Mouse (Mus musculus) stomach, embryonic 15.5 days (tissue): Measurements from ENCODE around the gene Cpt2. TPM values are rescaled to one million over a fixed set of nuclear protein-coding genes. Genes with fewer than 3 reads are reported as not detected.
A peak's percentile ranks its signal among the peaks of the same experiment; 100 is the strongest.

ENCODE experiments used
- ATAC-seq: fragments of 200-750 bp; cut with Nextera tagmentation; 2 replicates; pipeline ENCODE4 v1.8.0; 2017; ENCODE audit warnings: low read depth, moderate number of reproducible peaks, moderate TSS enrichment; ENCODE audit not compliant: insufficient read depth, low FRiP score
- H3K27ac ChIP-seq: fragments of 300-500 bp; sonication (generic); 2 replicates; pipeline ENCODE4 v1.5.1; 2015; ENCODE audit warnings: mild to moderate bottlenecking, inconsistent platforms
- H3K27me3 ChIP-seq: fragments of 300-500 bp; sonication (generic); replicated peaks from 2 replicates; pipeline ENCODE4 v1.6.1; 2015; ENCODE audit warnings: inconsistent platforms
- H3K36me3 ChIP-seq: fragments of 300-500 bp; sonication (generic); 2 replicates; pipeline ENCODE4 v1.6.1; 2015; ENCODE audit warnings: inconsistent platforms
- H3K4me1 ChIP-seq: fragments of 300-500 bp; sonication (generic); 2 replicates; pipeline ENCODE4 v1.6.1; 2015; ENCODE audit warnings: inconsistent platforms
- H3K4me2 ChIP-seq: fragments of 300-500 bp; sonication (generic); 2 replicates; pipeline ENCODE4 v1.6.1; 2015; ENCODE audit warnings: mild to moderate bottlenecking, inconsistent platforms
- H3K4me3 ChIP-seq: fragments of 300-500 bp; sonication (generic); replicated peaks from 2 replicates; pipeline ENCODE4 v1.5.1; 2015; ENCODE audit warnings: inconsistent platforms
- H3K9ac ChIP-seq: fragments of 300-500 bp; sonication (generic); 2 replicates; pipeline ENCODE4 v1.6.1; 2015; ENCODE audit warnings: inconsistent platforms
- H3K9me3 ChIP-seq: fragments of 300-500 bp; sonication (generic); 2 replicates; pipeline ENCODE4 v1.6.1; 2016; ENCODE audit warnings: inconsistent platforms
- WGBS: fragments of 180-500 bp; shearing (Covaris S2); methylation state at CpG from one replicate; pipeline ENCODE4 v1.1.7; 2015; 5-methylcytosine and 5-hydroxymethylcytosine counted together
- polyA plus RNA-seq: library from polyadenylated mRNA; unstranded; fragments of >200 nt; fragmentation: Nextera tagmentation; extraction: Ambion mirVana; gene quantifications from 2 replicates; pipeline ENCODE4 v1.2.1, GENCODE M21; 2015

Cpt2 gene
- polyA plus RNA-seq, 1 experiment from 2014 or later = 58.7 TPM

DNA sequence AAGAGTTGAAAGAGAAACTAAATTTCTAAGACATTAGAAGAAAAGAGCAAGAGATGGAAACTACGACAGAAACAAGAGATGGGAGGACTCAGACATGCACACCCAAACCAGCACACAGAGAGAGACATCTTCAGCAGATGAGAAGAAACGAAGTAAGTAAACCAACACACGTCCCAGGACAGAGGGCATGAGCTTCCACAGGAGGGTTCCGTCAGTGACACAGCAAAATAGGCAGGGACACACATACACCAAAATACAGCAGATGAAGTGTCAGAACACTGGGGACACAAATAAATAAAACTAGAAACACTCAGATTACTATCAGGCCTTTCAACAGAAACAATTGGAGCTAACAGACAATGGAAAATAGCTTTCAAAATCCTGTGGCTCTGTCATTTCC, 13.4 kb downstream of the Cpt2 start:
- no peak for ATAC-seq
- Histone ChIP-seq H3K27ac (no peak overlapping the region), H3K9me3 (no peaks in the 10 kb centered on the region), H3K4me3 (no peak overlapping the region), H3K27me3 (no peaks in the 10 kb centered on the region), H3K4me2 (no peak overlapping the region), H3K9ac (no peak overlapping the region), H3K4me1 (no peaks in the 10 kb centered on the region), H3K36me3 (peaks cover 50% of the 10 kb centered on the region)
- 83% methylated on average over 4 of the region's 4 CpGs for WGBS

DNA sequence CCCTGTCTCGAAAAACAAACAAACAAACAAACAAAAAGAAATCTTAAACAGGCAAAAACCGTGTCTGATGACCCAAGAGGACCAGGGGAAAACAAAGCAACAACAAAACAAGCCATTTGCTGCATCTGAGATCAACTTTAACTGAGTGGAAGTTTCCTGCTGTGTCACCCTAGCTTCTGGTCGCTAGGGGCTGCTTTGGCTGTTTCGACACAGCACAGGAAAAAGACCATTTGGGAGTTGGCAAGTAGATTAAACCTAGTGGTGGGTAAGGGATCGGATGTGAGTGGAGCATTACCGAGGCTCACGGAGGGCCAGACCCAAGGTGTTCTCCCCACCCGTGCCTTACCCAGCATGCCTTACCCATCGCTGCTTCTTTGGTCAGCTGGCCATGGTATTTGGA, 16.8 kb downstream of the Cpt2 start:
- WGBS = 87% methylated on average over 9 of the region's 9 CpGs
- H3K27ac ChIP-seq = no peak overlapping the region
- no peaks in the 10 kb centered on the region for H3K4me1 ChIP-seq
- no peaks in the 10 kb centered on the region for H3K27me3 ChIP-seq
- no peak overlapping the region for H3K9ac ChIP-seq
- no peak overlapping the region for H3K4me3 ChIP-seq
- H3K4me2 ChIP-seq = no peak overlapping the region
- ATAC-seq = no peak
- H3K9me3 ChIP-seq = no peaks in the 10 kb centered on the region
- H3K36me3 ChIP-seq = peaks cover 50% of the 10 kb centered on the region

DNA sequence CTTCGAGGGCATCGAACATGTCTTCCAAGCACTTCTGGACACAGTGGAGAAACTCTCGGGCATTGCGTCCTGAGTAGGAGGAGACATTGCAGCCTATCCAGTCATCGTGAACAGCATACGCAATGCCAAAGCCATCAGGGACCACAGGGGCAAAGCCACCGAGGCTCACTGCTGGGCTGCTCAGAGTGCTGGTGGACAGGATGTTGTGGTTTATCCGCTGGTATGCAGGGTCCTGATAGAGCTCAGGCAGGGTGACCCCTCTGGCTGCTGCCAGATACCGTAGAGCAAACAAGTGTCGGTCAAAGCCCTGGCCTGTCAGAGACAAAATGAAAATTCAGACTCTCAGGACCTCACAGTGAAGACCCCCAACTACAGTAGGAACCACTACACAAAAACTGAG, 19.2 kb downstream of the Cpt2 start:
- 85% methylated on average over 10 of the region's 10 CpGs for WGBS
- no peak overlapping the region for H3K27ac ChIP-seq
- H3K36me3 ChIP-seq = peaks cover 43% of the 10 kb centered on the region
- ATAC-seq = no peak
- no peak overlapping the region for H3K9ac ChIP-seq
- no peaks in the 10 kb centered on the region for H3K27me3 ChIP-seq
- no peak overlapping the region for H3K4me3 ChIP-seq
- H3K4me2 ChIP-seq = no peak overlapping the region
- H3K4me1 ChIP-seq = peaks cover 3% of the 10 kb centered on the region; the same call in 1 of the 2 replicates
- H3K9me3 ChIP-seq = no peaks in the 10 kb centered on the region

DNA sequence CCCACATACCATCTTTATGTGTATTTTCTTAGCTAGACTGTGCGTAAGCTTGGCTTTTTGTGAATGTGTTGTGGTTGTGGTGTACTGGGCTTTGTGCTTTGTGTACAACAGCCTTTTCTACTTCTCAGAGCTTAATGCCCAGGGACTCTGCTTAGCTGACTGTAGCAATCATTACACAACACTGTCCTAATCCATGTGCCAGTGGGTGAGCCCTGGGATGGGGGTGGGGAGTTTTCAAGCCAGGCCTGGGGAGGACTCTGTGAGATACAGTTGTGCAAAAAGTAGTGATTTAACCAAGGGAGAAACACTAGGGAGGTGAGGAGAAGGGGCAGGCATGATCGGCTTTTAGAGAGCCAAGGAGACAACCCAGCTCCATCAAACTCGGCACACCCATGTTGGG, 23.2 kb downstream of the Cpt2 start:
- Histone ChIP-seq H3K4me3 (no peak overlapping the region), H3K36me3 (peaks cover 23% of the 10 kb centered on the region), H3K27me3 (no peaks in the 10 kb centered on the region), H3K9me3 (no peaks in the 10 kb centered on the region), H3K9ac (no peak overlapping the region), H3K27ac (peak overlapping the region; percentile 44; the same call in 1 of the 2 replicates), H3K4me1 (peaks cover 3% of the 10 kb centered on the region; the same call in 1 of the 2 replicates), H3K4me2 (no peak overlapping the region)
- WGBS = 87% methylated on average over 3 of the region's 3 CpGs
- no peak for ATAC-seq

GRCm38 (mm10) chr4:107899211-107899927, 24.0 kb downstream of the Cpt2 start:
- 67% methylated on average over 5 of the region's 5 CpGs for WGBS
- Histone ChIP-seq H3K27me3 (no peaks in the 10 kb centered on the region), H3K27ac (peak overlapping the region; percentile 44; the same call in 1 of the 2 replicates), H3K4me2 (no peak overlapping the region), H3K9me3 (no peaks in the 10 kb centered on the region), H3K36me3 (peaks cover 23% of the 10 kb centered on the region; the same call in 1 of the 2 replicates), H3K4me1 (peaks cover 3% of the 10 kb centered on the region; the same call in 1 of the 2 replicates), H3K4me3 (no peak overlapping the region), H3K9ac (no peak overlapping the region)
- ATAC-seq = peak; percentile 62; the same call in 1 of the 2 replicates

DNA sequence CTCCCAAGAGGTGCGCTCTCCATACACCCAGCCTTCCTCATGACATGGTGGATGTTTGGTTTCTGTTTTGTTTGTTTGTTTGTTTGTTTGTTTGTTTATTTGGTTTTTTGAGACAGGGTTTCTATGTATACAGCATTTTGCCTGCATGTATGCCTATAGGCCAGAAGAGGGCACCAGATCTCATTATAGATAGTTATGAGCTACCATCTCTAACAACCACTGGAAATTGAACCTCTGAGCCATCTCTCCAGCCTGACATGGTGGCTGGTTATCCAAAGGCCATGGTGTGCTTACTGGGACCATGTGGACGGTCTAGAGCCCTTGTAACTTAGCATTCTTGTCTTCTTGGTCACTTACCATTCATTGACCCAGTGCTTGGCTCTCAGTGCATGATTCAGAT, 30.7 kb downstream of the Cpt2 start:
- WGBS = 80% methylated on average over 2 of the region's 2 CpGs
- no peak overlapping the region for H3K4me2 ChIP-seq
- H3K4me3 ChIP-seq = no peak overlapping the region
- no peaks in the 10 kb centered on the region for H3K27me3 ChIP-seq
- no peaks in the 10 kb centered on the region for H3K9me3 ChIP-seq
- no peak overlapping the region for H3K27ac ChIP-seq
- ATAC-seq = no peak
- H3K36me3 ChIP-seq = peaks cover 18% of the 10 kb centered on the region
- peaks cover 7% of the 10 kb centered on the region for H3K4me1 ChIP-seq
- no peak overlapping the region for H3K9ac ChIP-seq

GRCm38 (mm10) chr4:107889731-107890432, 33.5 kb downstream of the Cpt2 start, which contains the start of gene 0610037L13Rik:
0610037L13Rik (plus strand) TSS chr4:107889813.
- under 1% methylated on average over 48 of the region's 48 CpGs for WGBS
- Histone ChIP-seq H3K4me2 (peak within 1 kb of the TSS; percentile 85), H3K27ac (peak within 1 kb of the TSS; percentile 94), H3K4me3 (peak within 1 kb of the TSS; percentile 70), H3K9me3 (no peaks in the 10 kb centered on the region), H3K9ac (peak within 1 kb of the TSS; percentile 53; the same call in 1 of the 2 replicates), H3K36me3 (peaks cover 27% of the 10 kb centered on the region), H3K27me3 (no peaks in the 10 kb centered on the region), H3K4me1 (peaks cover 7% of the 10 kb centered on the region)
- peak; percentile 95 for ATAC-seq

DNA sequence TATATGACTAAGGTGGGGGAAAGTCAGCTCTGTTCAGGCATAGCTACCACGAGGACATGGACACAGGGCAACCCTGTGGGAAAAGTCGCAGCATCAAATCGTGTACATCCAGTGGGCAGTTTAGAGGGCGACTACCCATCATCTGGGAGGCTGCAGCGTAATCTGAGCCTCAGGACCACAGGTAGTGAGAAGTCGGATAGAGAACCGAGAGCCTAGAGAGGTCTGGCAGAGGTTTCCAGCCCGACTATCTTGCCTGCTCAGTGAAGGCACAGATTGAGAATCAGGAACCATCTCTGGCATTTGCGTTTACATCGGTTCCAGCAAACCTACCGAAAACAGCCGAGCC, 34.1 kb downstream of the Cpt2 start:
- ATAC-seq = peak; percentile 25
- peak overlapping the region; percentile 94 for H3K27ac ChIP-seq
- H3K4me1 ChIP-seq = peaks cover 7% of the 10 kb centered on the region
- peak overlapping the region; percentile 53; the same call in 1 of the 2 replicates for H3K9ac ChIP-seq
- H3K9me3 ChIP-seq = no peaks in the 10 kb centered on the region
- no peaks in the 10 kb centered on the region for H3K27me3 ChIP-seq
- peak overlapping the region; percentile 85 for H3K4me2 ChIP-seq
- H3K4me3 ChIP-seq = peak overlapping the region; percentile 70
- under 1% methylated on average over 12 of the region's 12 CpGs for WGBS
- H3K36me3 ChIP-seq = peaks cover 25% of the 10 kb centered on the region

DNA sequence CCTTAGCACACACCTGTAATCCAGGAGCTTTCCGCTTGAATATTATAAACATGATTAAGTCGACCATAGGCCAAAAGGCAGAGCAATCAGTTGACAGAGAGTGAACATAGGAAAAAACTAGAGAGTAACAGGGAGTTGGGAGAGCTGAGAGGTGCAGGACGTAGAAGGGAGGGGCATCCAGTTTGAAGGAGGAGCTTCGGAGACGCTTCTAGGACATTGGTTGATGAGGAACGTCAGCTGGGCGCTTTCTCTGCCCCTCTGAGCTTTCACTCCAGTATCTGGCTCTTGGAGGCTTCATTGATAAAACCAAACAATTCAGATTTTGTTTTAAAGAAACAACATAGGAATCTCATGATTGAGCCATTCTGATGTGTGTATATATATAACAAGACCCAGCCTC, 37.0 kb downstream of the Cpt2 start:
- ATAC-seq = no peak
- Histone ChIP-seq H3K9me3 (no peaks in the 10 kb centered on the region), H3K27ac (no peak overlapping the region), H3K4me2 (no peak overlapping the region), H3K9ac (no peak overlapping the region), H3K4me3 (no peak overlapping the region), H3K4me1 (peaks cover 7% of the 10 kb centered on the region), H3K36me3 (peaks cover 41% of the 10 kb centered on the region), H3K27me3 (no peaks in the 10 kb centered on the region)
- WGBS = 76% methylated on average over 7 of the region's 7 CpGs

DNA sequence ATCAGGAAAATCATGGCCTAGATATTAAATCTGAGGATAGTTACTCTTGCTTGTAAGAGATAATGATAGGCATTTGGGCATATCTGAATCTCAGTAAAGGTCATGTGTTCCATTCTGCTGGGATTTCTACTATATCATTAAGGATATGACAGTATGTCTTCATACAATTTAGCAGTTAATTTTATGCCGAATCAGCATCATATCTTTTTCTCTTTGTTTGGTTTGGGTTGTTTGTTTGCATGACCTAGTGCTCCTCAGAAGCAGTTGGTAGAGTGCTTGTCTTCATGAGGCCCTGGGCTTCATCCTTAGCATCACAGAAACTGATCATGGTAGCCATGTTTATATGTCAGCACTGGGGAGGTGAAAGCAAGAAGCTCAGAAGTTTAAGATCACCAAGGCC, 41.8 kb downstream of the Cpt2 start:
- no peak overlapping the region for H3K9ac ChIP-seq
- WGBS = 88% methylated on average over 1 of the region's 1 CpGs
- peaks cover 36% of the 10 kb centered on the region for H3K36me3 ChIP-seq

DNA sequence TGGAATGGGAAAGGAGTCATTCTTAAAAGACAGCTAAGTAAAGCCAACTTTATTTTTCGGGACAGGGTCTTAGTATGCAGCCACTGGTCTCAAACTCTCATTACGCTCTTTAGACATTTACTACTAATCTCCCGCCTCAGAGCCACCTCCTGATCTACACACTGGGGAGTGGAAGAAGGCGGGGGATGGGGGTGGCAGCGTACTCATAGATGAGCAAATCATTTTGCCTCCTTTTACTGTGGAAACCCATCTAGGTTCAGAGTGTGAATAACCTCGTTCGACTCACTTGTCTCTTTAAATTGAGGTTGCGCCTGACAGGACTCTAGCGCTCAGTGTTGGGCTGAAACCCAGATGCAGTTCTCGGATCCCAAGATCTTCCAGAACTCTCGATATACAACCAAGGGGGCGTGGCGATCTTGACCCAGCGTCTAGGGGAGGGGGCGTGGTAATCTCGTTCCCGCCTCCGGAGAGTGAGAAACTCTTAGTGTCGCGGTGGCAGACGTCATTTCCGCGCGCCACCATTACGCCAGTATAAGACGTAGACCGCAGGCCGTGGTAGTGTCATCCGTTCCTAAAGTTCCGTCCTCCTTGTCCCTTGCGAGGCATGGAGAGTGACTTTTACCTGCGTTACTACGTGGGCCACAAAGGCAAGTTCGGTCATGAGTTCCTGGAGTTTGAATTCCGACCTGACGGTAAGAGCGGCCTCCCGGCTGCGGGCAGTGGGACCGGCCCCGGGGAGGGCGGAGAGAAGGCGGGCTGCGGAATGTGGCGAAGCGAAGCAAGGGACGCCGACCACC, 44.0 kb downstream of the Cpt2 start, which contains the start of gene Magoh:
Magoh (plus strand) TSS at position 502 of the 797 bp plus-strand sequence.
- ATAC-seq = peak; percentile 94
- H3K27ac ChIP-seq = peak within 1 kb of the TSS; percentile 73
- 2% methylated on average over 48 of the region's 48 CpGs for WGBS
- peaks cover 21% of the 10 kb centered on the region for H3K36me3 ChIP-seq
- peak within 1 kb of the TSS; percentile 74 for H3K4me2 ChIP-seq
- peak within 1 kb of the TSS; percentile 80 for H3K9ac ChIP-seq
- H3K27me3 ChIP-seq = no peaks in the 10 kb centered on the region
- peaks cover 11% of the 10 kb centered on the region; the same call in 1 of the 2 replicates for H3K4me1 ChIP-seq
- peak within 1 kb of the TSS; percentile 77 for H3K4me3 ChIP-seq
- no peaks in the 10 kb centered on the region for H3K9me3 ChIP-seq

More for the DNA sequence above, 41.8 kb downstream of the Cpt2 start:
- ATAC-seq = no peak
- Histone ChIP-seq H3K4me2 (no peak overlapping the region), H3K4me3 (no peak overlapping the region), H3K9me3 (no peaks in the 10 kb centered on the region), H3K27me3 (no peaks in the 10 kb centered on the region), H3K4me1 (peaks cover 11% of the 10 kb centered on the region; the same call in 1 of the 2 replicates), H3K27ac (no peak overlapping the region)
